Mouse (Mus musculus) fibroblast of lung, adult 2 months (primary cell): ENCODE results near the gene Ndst2.
A peak's percentile ranks its signal among the peaks of the same experiment; 100 is the strongest.
"Not testable (repeated sequence)": the region's sequence is repeated elsewhere in the genome, so short reads cannot be mapped to it uniquely, and the experiment has no call there.

Experiments used
- DNase-seq: peaks from one replicate; pipeline ENCODE4 v3.0.0-alpha.2; 2011; ENCODE audit warnings: low read depth

Ndst2 gene

DNA sequence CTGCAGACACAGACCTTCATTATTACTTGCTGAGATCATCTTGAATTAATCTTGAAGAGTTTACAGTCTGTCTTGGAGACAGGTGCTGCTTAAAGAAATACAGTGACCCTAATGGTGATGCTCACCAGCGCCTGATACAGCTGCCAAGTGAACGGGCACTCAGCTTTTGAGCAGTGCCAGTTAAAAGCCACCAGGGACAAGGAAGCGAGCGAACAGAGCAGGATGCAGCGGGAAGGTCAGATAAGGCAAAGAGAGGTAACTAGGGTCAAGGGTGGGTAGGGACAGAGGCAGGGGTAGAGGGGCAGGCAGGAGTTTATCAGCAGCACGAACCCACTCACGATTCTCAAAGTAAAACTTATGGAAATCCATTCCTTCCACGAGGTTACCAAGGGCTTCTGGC is 4.1 kb upstream of the Ndst2 start:
- DNase-seq = no peak

DNA sequence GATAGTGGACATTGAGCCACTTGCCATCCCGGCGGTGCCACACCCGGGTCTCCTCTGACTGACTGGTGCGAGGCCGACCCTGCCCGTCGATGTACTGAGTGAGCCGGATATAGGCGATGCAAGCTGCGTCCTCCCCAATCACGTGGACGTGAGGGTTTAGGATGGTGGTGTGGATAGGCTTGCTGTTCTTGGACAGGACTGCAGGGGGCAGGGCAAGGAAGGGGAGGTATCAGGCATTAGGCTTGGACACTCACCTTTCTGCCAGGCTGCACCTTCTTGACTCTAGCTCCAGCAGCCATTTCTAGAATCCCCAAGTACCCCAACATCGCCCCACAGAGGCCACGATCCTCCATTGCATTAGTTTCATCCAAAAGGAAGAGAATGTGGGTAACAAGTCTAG is 2.9 kb upstream of the Ndst2 start:
- peak; percentile 21 for DNase-seq

DNA sequence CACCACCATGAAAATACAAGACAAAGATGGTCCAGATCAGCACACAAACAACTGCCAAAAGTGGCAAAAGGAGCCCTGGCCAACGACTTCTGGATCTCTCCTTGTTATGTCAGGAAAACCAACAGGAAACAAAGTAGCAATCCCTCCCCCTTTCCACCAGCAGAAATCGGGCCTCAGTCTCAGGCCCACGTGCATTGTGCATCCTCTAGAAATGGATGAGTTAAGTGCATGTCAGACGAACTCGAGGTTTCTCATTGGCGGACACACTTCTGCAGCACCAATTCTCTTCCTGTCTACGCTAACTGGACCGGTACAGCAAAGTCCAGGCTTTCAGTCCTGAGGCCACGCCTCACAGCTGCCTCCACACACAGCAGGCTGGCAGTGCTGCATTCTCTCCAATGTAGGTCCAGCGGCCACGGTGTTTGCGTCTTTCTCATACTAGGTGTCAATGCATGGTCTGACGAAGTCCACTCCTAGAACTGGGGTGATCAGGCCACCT is 1.6 kb upstream of the Ndst2 start:
- no peak for DNase-seq

DNA sequence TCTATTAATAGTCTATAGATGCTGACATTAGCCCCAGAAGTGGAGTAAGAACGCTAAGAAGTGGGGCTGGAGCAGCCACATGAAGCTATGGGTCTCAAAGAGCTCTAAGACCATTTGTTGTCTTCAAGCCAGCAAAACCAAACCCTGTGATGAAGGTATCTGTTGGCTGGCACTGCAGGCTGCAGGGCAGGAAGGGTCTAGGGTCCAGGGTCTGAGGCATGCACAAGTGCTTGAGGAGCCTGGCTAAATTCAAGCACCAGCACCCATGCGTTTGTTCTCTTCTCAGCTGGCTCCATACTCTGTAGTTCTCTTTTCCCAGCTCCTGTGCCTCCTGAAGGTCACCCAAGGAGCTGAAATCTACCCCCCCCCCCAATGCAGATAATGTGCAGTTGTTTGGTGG is 690 bp upstream of the Ndst2 start:
- no peak for DNase-seq

DNA sequence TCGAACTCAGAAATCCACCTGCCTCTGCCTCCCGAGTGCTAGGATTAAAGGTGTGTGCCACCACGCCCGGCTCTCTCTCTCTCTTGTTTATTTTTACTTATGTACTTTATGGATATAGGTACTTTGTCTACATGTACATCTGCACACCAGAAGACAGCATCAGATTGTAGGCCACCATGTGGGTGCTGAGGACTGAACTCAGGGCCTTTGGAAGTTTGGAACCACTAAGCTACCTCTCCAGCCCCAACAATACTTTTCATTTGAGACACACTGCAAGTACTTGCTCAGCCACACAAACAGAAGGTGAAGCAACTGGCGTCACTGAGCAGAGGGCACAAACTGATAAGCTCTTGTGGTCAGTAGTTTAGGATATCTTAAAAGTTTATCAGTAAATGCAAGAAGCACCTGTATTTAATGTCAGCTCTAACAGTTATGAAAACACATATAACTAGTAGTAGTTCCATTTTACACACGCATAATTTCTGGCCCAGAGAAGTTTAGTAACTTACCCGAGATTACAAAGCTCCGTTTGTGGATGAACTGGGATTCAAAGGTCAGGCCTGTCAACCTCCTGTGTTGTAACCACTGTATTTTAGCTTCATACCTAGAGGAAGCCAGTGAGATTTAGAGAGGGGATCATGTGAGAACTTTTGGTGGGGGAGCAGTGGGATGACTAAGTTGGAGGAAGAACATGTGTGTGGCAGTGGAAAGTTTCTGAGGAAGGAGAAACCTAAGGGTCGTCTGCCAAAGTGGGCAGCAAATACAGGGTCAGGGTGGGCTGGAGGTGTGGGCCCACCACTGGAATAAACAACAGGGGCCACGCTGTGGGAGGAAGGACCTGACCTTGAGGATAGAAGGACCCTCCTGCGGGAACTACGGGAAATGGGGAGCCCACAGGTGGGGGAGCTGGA is 1.1 kb downstream of the Ndst2 start:
- peak; percentile 39 for DNase-seq

DNA sequence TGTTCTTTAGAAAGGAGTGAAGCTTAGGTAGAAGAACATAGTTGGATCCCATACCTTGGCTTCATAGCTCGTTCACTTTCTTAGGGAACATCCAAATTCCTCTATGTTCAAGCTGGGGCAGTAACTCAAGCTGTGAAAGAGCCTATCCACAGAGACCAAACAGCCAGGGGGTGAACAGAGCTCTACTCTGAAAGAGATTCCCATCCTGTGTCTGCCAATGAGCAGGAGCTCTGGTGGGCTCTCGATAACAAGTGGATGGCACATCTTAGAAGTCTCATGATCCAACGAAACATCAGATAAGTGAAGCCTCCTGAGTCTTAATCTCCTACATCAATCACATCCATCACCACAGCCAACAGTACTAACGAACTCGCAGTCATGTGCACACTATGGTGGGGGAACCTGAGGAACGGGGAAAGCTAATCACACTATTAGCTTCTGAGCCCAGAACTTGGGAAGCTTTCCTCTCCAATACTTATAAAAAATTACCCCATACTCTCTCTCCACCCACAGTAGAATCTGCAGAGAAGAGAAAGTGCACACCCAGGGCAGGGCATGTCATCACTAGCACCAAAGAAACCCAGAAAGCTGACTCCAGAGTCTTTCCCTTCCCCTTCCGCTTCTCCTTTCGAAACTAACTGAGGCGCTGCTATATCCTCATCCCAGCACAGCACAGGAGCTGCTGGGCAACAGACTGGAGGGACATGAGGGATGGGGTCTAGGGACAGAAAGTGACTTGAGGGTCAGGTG is 3.3 kb downstream of the Ndst2 start:
- no peak for DNase-seq

DNA sequence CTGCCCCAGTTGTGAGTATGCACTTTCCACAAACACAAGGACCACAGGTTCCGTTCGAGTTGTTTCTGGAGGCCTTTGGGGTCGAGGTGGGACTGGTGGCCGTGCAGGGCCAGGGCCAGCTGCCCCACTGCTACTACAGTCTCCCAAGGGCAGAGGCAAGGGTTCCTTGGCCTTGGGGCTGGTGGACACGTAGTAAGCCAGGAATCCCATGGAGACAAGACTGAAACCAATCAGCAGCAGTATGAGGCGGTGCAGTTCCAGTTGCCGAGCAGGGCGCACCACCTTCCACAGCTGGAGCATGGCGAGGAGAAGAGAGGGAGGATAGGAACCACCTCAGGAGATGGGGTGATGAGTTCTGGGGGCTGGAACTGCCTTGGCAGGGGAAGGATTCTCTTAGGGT is 4.5 kb downstream of the Ndst2 start:
- no peak for DNase-seq

DNA sequence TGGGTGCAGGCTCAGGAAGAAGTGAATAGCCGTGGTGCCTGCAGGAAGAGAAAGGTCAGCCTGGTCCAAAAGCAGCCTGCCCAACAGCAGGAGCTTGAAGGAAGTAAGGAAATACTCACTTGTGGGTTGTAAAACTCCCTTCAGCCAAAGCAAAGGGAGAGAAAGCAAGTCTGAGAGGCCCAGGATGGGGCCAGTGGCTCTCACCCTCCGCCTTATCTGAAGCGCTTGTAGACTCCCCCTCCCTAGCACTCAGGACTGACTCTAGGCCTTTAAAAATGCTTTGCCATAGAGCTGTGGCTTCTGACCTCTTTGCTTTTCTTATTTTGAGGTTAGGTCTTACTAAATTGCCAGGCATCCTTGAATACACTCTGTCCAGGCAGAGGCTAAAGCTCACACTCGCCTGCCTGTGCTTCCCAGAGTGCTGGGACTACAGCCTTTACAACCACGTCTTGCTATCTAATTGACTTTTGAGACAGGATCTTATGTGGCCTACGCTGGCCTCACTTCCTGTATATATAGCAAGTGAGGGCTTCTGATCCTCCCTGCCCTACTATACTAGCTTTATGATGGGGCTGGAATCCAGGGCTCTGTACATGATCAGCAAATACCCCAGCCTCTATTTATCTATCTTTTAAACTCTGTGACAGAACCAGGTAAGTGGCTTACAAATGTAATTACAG is 8.6 kb downstream of the Ndst2 start:
- no peak for DNase-seq

DNA sequence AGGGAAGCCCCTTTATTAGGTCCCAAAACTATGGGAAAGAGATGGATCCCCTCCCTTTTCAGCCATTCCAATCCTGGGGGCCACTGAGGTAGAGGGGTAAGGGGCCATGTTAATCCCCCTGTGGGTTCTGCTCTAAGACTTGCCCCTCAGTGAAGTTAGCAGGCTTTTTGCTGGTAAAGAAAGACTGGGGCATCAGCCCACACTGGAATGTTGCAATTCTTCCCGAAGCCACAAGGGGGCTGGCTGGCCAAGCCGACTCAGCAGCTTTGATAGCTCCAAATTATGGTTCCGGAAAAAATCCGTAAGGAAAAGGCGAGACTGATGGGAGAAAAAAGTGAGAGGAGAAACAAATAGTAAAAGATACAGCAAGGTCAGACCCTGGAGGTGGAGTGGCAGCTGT is 10.3 kb downstream of the Ndst2 start:
- no peak for DNase-seq

DNA sequence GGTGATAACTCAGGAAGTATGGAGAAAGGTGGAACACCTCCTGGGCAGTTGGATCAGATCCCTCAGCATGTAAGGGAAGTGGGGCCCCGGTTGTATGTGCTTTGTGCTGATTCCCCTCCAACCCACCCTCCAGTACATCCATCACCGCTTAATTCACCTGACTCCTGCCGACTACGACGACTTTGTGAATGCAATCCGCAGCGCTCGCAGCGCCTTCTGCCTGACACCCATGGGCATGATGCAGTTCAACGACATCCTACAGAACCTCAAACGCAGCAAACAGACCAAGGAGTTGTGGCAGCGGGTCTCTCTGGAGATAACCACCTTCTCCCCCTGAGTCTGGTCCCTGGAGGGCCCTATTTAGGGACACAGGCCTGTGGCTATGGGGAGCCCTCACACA is 11.4 kb downstream of the Ndst2 start:
- DNase-seq = no peak

DNA sequence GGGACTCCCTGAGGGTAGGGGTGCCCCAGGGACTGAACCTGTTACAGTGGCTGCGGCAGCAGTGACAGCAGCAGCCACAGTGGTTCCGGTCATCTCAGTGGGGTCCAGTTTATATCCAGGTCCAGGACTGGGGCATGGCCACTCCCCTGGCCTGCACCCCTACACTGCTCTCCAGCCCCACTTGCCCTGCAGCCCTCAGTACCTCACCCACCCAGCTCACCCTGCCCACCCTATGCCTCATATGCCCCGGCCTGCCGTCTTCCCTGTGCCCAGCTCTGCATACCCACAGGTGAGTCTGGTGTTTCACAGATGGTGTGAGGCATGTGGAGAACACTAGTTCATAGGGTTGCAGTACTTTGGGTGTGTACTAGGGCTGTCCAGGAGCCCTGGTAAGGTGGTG is 13.0 kb downstream of the Ndst2 start:
- no peak for DNase-seq

DNA sequence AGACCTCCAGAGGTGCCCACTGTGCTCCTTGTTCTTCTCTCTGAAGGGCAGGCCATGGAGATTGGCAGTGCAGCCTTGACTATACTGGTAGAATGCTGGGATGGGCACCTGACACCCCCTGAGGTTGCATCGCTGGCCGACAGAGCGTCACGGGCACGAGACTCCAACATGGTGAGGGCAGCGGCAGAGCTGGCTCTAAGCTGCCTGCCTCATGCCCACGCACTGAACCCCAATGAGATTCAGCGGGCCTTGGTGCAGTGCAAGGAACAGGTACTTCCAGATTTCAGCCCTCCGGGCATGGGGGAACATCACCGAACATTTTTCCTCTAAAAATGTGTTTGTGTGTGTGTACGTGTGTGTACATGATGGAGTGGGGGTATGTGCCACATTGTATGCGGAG is 14.6 kb downstream of the Ndst2 start:
- no peak for DNase-seq

DNA sequence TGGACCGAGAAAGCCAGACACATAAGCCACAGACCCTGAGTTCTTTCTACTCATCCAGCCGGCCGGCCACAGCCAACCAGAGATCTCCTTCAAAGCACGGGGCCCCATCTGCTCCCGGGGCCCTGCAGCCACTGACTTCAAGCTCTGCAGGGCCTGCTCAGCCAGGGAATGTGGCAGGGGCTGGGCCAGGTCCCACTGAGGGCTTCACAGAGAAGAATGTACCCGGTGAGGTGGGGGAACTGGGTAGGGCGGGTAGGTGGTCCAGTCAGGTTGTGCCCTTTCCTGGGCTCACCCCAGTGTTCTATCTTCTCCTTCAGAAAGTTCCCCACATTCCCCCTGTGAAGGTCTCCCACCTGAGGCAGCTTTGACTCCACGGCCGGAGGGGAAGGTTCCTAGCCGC is 15.9 kb downstream of the Ndst2 start:
- no peak for DNase-seq

DNA sequence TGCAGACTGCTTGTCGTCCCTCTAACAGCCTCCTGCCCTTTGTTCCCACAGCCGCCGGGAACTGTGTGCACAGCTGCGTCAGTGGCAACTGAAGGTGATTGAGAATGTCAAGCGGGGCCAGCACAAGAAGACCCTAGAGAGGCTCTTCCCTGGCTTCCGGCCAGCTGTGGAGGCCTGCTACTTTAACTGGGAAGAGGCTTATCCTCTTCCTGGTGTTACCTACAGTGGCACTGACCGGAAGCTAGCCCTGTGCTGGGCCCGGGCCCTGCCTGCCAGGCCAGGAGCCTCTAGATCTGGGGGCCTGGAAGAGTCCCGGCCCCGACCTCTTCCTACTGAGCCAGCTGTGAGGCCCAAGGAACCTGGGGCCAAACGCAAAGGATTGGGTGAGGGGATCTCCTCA is 20.5 kb downstream of the Ndst2 start:
- DNase-seq = no peak

DNA sequence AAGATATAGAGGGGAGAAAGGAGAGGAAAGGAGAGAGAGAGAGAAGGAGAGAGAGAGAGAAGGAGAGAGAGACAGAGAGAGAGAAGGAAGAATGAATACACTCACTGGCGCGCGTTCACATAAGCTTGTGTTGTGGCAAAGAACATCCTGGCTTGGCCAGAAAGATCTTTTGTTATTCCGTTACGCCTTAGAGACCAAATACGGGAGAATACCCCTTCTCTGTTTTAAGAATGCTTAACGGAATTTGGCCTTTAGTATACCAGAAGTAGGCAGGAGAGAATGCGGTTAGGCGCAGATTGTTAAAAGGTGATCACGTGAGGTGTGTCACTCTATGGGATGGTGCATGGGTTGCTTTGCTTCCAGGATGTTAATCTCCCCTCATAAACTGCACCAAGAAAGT is 26.1 kb downstream of the Ndst2 start:
- DNase-seq = no peak

DNA sequence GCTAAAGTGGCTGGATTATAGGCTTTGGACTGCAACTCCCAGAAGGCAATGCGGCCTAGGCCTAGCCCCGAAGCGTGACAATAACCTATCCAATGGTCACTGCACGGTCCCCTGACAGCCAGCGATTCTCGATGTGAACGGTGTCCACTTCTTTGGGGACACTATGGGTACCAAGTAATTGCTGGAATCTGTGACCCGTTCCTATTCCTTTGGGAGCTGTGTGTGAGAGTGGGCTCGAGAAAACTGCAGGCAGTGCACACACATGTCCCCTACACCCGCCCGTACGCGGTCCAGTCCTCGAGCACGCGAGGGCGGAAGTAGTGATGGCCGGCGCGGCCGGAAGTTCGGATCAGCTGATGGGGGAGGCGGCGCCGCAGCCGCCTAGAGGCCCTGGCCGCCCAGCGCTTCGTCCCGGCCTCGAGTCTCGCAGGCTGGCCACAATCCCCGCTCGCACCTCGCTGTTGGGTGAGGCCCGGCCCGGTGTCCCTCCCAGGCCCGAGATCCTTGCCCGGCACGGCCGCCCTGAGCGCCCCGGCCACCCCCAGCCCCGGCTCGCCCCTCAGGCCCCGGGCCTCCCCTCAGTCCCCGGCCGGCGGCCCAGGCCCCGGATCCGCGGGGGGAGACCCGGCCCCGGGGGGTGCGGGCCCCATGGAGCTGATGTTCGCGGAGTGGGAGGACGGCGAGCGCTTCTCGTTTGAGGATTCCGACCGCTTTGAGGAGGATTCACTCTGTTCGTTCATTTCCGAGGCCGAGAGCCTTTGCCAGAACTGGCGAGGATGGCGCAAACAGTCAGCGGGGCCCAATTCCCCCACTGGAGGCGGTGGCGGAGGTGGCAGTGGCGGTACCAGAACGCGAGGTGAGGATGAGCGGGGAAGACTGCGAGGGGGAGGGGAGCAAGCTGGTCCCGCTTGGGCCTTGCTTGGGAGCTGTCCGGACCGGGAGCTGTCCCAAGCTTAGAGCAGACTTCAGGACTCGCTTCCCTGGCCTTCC is 26.9 kb downstream of the Ndst2 start, which contains the start of gene Zswim8:
Gene Zswim8, plus strand, starts transcription at position 352 of the 990 bp plus-strand sequence.
- peak; percentile 87 for DNase-seq

DNA sequence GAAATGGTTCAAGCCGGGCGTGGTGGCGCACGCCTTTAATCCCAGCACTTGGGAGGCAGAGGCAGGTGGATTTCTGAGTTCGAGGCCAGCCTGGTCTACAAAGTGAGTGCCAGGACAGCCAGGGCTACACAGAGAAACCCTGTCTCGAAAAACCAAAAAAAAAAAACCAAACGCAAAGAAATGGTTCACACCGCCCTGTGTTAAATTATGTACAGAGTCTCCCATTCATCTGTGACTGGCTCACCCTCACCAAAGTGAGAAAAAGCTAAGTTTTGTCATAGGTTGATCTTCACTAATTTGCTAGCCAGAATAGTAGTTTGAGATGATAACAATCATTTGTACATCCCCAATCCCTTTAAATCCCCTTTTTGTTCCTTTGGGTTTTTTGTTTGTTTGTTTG is 30.9 kb downstream of the Ndst2 start:
- not testable (repeated sequence) for DNase-seq

DNA sequence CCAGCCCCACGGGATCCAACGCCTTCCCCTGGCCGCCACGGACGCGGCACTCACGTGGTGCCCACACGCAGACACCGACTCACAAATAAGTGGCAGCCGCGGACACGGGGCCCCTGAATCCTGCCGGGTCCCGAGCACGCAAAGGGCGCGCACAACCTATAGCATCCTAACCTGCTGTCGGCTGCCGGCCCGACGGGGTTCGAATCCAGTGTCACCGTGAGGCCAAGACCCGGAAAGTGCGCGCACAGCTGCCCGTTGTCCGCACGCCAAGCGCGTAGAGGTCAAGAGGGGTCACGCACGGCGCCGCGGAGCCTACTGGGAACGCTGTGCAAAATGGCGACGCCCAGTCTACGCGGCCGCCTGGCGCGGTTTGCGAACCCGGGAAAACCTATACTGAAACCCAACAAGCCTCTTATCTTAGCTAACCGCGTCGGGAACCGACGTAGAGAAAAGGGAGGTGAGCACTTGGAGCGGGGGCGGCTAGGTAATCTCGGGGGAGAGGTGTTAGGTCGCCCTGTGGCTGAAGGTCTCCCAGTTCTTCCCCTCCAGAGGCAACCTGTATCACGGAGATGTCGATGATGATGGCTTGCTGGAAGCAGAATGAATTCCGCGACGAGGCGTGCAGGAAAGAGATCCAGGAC is 31.5 kb downstream of the Ndst2 start, which contains the start of gene Chchd1:
Gene Chchd1, plus strand, starts transcription at position 266 of the 641 bp plus-strand sequence.
- DNase-seq = peak; percentile 56

DNA sequence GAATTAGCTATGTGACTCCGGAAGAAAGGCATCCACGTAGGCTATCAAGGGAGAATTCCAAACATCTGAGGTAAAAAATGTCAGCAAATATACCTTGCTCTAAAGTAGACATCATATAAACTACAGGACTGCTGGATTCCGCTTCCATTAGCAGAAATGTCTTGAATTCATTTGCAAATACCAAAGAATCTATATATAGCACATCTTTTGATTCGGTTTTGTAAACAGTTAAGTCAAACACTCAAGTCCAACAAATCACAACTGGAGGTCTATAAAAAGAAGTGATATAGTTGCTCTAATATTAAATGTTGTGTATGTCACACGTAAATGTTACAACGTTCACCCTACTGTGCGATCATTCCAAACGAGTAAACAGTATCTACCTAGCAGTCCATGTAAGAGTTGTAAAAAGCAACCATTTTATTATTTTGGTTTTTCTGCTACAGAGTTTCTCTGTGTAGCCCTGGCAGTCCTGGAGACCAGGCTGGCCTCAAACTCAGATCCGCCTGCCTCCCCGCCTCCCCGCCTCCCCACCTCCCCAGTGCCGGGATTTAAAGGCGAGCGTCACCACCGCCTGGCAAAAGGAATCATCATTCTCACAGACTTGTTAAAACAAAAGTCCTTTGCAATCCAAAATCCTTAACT is 32.1 kb downstream of the Ndst2 start:
- no peak for DNase-seq

DNA sequence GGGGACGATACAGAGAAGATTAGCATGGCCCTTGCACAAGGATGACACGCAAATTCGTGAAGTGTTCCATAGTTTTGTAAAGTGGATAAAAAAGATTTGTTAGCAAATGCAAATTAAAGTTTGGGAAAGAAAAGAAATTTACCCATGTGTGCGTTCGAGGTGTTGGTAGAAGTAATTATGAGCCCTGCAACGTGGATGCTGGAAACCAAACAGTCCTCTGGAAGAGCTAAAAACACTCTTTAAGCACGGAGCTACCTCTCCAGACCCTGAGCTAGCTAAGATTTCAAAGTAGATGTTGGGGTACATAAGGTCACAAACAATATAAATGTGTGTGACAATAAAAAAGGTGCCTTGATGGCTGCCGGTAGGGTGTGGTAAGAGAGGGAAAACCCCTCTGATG is 32.8 kb downstream of the Ndst2 start:
- DNase-seq = no peak
